Mouse (Mus musculus): ENCODE data around the gene Cyp2j5. TPM values are rescaled to one million over a fixed set of nuclear protein-coding genes. Genes with fewer than 3 reads are reported as not detected.
A peak's percentile ranks its signal among the peaks of the same experiment; 100 is the strongest.
"Not testable (repeated sequence)": the region's sequence is repeated elsewhere in the genome, so short reads cannot be mapped to it uniquely, and the experiment has no call there.

The Cyp2j5 gene
- polyA plus RNA-seq, 1 experiment from 2014 or later, result not detected

GRCm38 (mm10) chr4:96680233-96680632, 16.3 kb upstream of the Cyp2j5 start:
- Histone ChIP-seq H3K4me2 (ENCODE audit: low read length) (no peak overlapping the region), H3K4me3 (replicated peaks; ENCODE audit: low read depth, low read length) (no peak overlapping the region), H3K9ac (replicated peaks; ENCODE audit: low read length) (no peak overlapping the region), H3K36me3 (ENCODE audit: control insufficient read depth, insufficient read depth, low read length) (no peaks in the 10 kb centered on the region), H3K9me3 (ENCODE audit: control insufficient read depth, low read length) (no peaks in the 10 kb centered on the region), H3K4me1 (ENCODE audit: control insufficient read depth, insufficient read depth, low read length) (no peaks in the 10 kb centered on the region), H3K27me3 (ENCODE audit: control insufficient read depth, insufficient read depth, low read length) (no peaks in the 10 kb centered on the region), H3K27ac (replicated peaks; ENCODE audit: low read depth, low read length) (no peak overlapping the region)
- 44% methylated on average over 1 of the region's 1 CpGs for WGBS
- ATAC-seq (ENCODE audit: low FRiP score, low TSS enrichment) (no peak), DNase-seq (no peak)

- WGBS, result 98% methylated on average over 1 of the region's 1 CpGs
- DNase-seq (no peak), ATAC-seq (ENCODE audit: low FRiP score, low TSS enrichment) (no peak)
- H3K9ac ChIP-seq (replicated peaks; ENCODE audit: low read length), result no peak overlapping the region
- H3K27me3 ChIP-seq (ENCODE audit: control insufficient read depth, insufficient read depth, low read length), result no peaks in the 10 kb centered on the region
- H3K36me3 ChIP-seq (ENCODE audit: control insufficient read depth, insufficient read depth, low read length), result no peaks in the 10 kb centered on the region
- no peaks in the 10 kb centered on the region for H3K9me3 ChIP-seq (ENCODE audit: control insufficient read depth, low read length)
- H3K4me1 ChIP-seq (ENCODE audit: control insufficient read depth, insufficient read depth, low read length), result no peaks in the 10 kb centered on the region
- no peak overlapping the region for H3K27ac ChIP-seq (replicated peaks; ENCODE audit: low read depth, low read length)
- H3K4me3 ChIP-seq (replicated peaks; ENCODE audit: low read depth, low read length), result no peak overlapping the region
- H3K4me2 ChIP-seq (ENCODE audit: low read length), result no peak overlapping the region
These were observed 907 bp upstream of the Cyp2j5 start for GRCm38 (mm10) chr4:96664668-96665454.

GRCm38 (mm10) chr4:96635455-96635854, 28.5 kb downstream of the Cyp2j5 start:
- 72% methylated on average over 1 of the region's 1 CpGs for WGBS
- Histone ChIP-seq H3K4me1 (ENCODE audit: control insufficient read depth, insufficient read depth, low read length) (no peaks in the 10 kb centered on the region), H3K36me3 (ENCODE audit: control insufficient read depth, insufficient read depth, low read length) (no peaks in the 10 kb centered on the region), H3K27ac (replicated peaks; ENCODE audit: low read depth, low read length) (no peak overlapping the region), H3K9me3 (ENCODE audit: control insufficient read depth, low read length) (no peaks in the 10 kb centered on the region), H3K4me3 (replicated peaks; ENCODE audit: low read depth, low read length) (no peak overlapping the region), H3K27me3 (ENCODE audit: control insufficient read depth, insufficient read depth, low read length) (no peaks in the 10 kb centered on the region), H3K4me2 (ENCODE audit: low read length) (no peak overlapping the region), H3K9ac (replicated peaks; ENCODE audit: low read length) (no peak overlapping the region)
- no peak for DNase-seq
- ATAC-seq (ENCODE audit: low FRiP score, low TSS enrichment), result no peak

GRCm38 (mm10) chr4:96622474-96622873, 41.5 kb downstream of the Cyp2j5 start:
- H3K27me3 ChIP-seq (ENCODE audit: control insufficient read depth, insufficient read depth, low read length), result no peaks in the 10 kb centered on the region
- no peak overlapping the region for H3K4me3 ChIP-seq (replicated peaks; ENCODE audit: low read depth, low read length)
- no peak for DNase-seq
- no peak overlapping the region for H3K4me2 ChIP-seq (ENCODE audit: low read length)
- no peak overlapping the region for H3K27ac ChIP-seq (replicated peaks; ENCODE audit: low read depth, low read length)
- 98% methylated on average over 1 of the region's 1 CpGs for WGBS
- no peak overlapping the region for H3K9ac ChIP-seq (replicated peaks; ENCODE audit: low read length)
- H3K4me1 ChIP-seq (ENCODE audit: control insufficient read depth, insufficient read depth, low read length), result no peaks in the 10 kb centered on the region
- ATAC-seq (ENCODE audit: low FRiP score, low TSS enrichment), result no peak
- H3K36me3 ChIP-seq (ENCODE audit: control insufficient read depth, insufficient read depth, low read length), result no peaks in the 10 kb centered on the region
- no peaks in the 10 kb centered on the region for H3K9me3 ChIP-seq (ENCODE audit: control insufficient read depth, low read length)

GRCm38 (mm10) chr4:96591791-96592150, 72.2 kb downstream of the Cyp2j5 start:
- ATAC-seq (ENCODE audit: low FRiP score, low TSS enrichment), result peak; percentile 59; the same call in 1 of the 2 replicates
- H3K4me1 ChIP-seq (ENCODE audit: control insufficient read depth, insufficient read depth, low read length), result 0 out of 2 replicates have a peak, but pooled peaks cover 4% of the 10 kb centered on the region
- H3K27me3 ChIP-seq (ENCODE audit: control insufficient read depth, insufficient read depth, low read length), result no peaks in the 10 kb centered on the region
- H3K27ac ChIP-seq (replicated peaks; ENCODE audit: low read depth, low read length), result no peak overlapping the region
- no peaks in the 10 kb centered on the region for H3K36me3 ChIP-seq (ENCODE audit: control insufficient read depth, insufficient read depth, low read length)
- H3K4me3 ChIP-seq (replicated peaks; ENCODE audit: low read depth, low read length), result peak overlapping the region; percentile 36
- 21% methylated on average over 4 of the region's 4 CpGs for WGBS
- H3K4me2 ChIP-seq (ENCODE audit: low read length), result peak overlapping the region; percentile 52
- H3K9ac ChIP-seq (replicated peaks; ENCODE audit: low read length), result no peak overlapping the region
- peak; percentile 71 for DNase-seq
- no peaks in the 10 kb centered on the region for H3K9me3 ChIP-seq (ENCODE audit: control insufficient read depth, low read length)

- WGBS, result 7% methylated on average over 18 of the region's 18 CpGs
These were observed 72.8 kb downstream of the Cyp2j5 start, which contains the start of gene Cyp2j9 for GRCm38 (mm10) chr4:96590911-96591790. Cyp2j9 (minus strand) TSS chr4:96591578.

GRCm38 (mm10) chr4:96581425-96582088, 82.4 kb downstream of the Cyp2j5 start:
- DNase-seq, result no peak
- Histone ChIP-seq H3K27me3 (ENCODE audit: control insufficient read depth, insufficient read depth, low read length) (no peaks in the 10 kb centered on the region), H3K27ac (replicated peaks; ENCODE audit: low read depth, low read length) (no peak overlapping the region), H3K36me3 (ENCODE audit: control insufficient read depth, insufficient read depth, low read length) (no peaks in the 10 kb centered on the region), H3K9ac (replicated peaks; ENCODE audit: low read length) (no peak overlapping the region), H3K4me3 (replicated peaks; ENCODE audit: low read depth, low read length) (no peak overlapping the region), H3K4me2 (ENCODE audit: low read length) (no peak overlapping the region), H3K9me3 (ENCODE audit: control insufficient read depth, low read length) (no peaks in the 10 kb centered on the region), H3K4me1 (ENCODE audit: control insufficient read depth, insufficient read depth, low read length) (no peaks in the 10 kb centered on the region)
- no peak for ATAC-seq (ENCODE audit: low FRiP score, low TSS enrichment)
- 56% methylated on average over 1 of the region's 1 CpGs for WGBS

More at GRCm38 (mm10) chr4:96590911-96591790, 72.8 kb downstream of the Cyp2j5 start, which contains the start of gene Cyp2j9:
- H3K27ac ChIP-seq (replicated peaks; ENCODE audit: low read depth, low read length), result peak within 1 kb of the TSS; percentile 50; the same call in 1 of the 2 replicates
- no peaks in the 10 kb centered on the region for H3K9me3 ChIP-seq (ENCODE audit: control insufficient read depth, low read length)
- DNase-seq (peak; percentile 66), ATAC-seq (ENCODE audit: low FRiP score, low TSS enrichment) (peak; percentile 76)
- H3K4me3 ChIP-seq (replicated peaks; ENCODE audit: low read depth, low read length), result peak within 1 kb of the TSS; percentile 36
- H3K36me3 ChIP-seq (ENCODE audit: control insufficient read depth, insufficient read depth, low read length), result no peaks in the 10 kb centered on the region
- H3K9ac ChIP-seq (replicated peaks; ENCODE audit: low read length), result peak within 1 kb of the TSS; percentile 50
- peak within 1 kb of the TSS; percentile 52 for H3K4me2 ChIP-seq (ENCODE audit: low read length)
- 0 out of 2 replicates have a peak, but pooled peaks cover 4% of the 10 kb centered on the region for H3K4me1 ChIP-seq (ENCODE audit: control insufficient read depth, insufficient read depth, low read length)
- no peaks in the 10 kb centered on the region for H3K27me3 ChIP-seq (ENCODE audit: control insufficient read depth, insufficient read depth, low read length)

- not testable (repeated sequence) for H3K36me3 ChIP-seq (ENCODE audit: control insufficient read depth, insufficient read depth, low read length); H3K27me3 ChIP-seq (ENCODE audit: control insufficient read depth, insufficient read depth, low read length); H3K9me3 ChIP-seq (ENCODE audit: control insufficient read depth, low read length); DNase-seq; H3K9ac ChIP-seq (replicated peaks; ENCODE audit: low read length); ATAC-seq (ENCODE audit: low FRiP score, low TSS enrichment); H3K27ac ChIP-seq (replicated peaks; ENCODE audit: low read depth, low read length); H3K4me3 ChIP-seq (replicated peaks; ENCODE audit: low read depth, low read length); H3K4me1 ChIP-seq (ENCODE audit: control insufficient read depth, insufficient read depth, low read length); H3K4me2 ChIP-seq (ENCODE audit: low read length)
- 68% methylated on average over 6 of the region's 6 CpGs for WGBS
These were observed 83.6 kb downstream of the Cyp2j5 start for GRCm38 (mm10) chr4:96580351-96580750.
